Mouse (Mus musculus) adrenal gland (tissue): ENCODE measurements around the gene Clic6.

Source experiments
- intact Hi-C: fragments of 180-260 bp; cut with DNase I; formaldehyde crosslinking; loops from one replicate; pipeline ENCODE4 v1.15.1; 2025

Clic6 gene

GRCm38 (mm10) chr16:92519820-92520492, 34.4 kb downstream of the Clic6 start:
- intact Hi-C loops: no loop called here

DNA sequence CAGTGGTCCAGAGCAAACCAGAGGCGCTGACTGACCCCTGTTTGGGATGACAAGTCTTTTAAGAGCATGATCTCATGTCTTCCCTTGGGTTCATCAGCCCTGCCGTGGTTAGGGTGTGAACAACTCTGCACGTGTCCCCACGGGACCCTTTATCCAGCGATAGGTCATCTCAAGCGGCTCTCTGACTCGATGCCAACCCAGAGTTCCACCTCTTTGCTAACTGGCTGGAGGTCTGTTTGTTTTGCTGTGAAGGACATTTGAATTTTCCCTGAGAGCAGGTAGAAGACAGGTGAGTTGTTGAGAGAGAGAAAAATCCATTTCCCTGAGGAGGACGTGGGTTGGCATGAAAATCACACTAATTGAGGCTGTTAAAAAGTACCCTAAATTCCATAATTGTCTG, 37.8 kb downstream of the Clic6 start:
- intact Hi-C loops: no loop called here

DNA sequence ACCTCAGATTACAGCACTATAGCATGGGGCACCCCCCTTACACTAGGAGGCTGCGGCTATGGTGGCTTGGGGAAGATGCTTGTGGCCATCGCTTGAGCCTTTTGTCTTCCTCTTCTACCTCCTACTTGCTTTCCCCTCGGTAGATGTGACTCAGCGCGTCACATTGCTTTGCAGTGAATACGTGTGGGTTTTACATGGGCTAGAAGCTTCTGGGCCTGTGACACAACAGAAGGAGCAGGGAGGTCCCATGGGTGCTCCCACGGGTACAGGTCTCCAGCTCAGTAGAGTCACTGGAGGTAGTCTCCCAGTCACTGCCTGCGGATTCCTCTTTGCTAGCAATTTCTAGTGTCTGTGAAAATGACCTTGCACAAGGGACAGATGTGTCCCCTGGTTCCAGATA, 39.1 kb downstream of the Clic6 start:
- intact Hi-C loops: no loop called here

- intact Hi-C loops: no loop called here
Observed at GRCm38 (mm10) chr16:92525919-92526318, 40.4 kb downstream of the Clic6 start.

DNA sequence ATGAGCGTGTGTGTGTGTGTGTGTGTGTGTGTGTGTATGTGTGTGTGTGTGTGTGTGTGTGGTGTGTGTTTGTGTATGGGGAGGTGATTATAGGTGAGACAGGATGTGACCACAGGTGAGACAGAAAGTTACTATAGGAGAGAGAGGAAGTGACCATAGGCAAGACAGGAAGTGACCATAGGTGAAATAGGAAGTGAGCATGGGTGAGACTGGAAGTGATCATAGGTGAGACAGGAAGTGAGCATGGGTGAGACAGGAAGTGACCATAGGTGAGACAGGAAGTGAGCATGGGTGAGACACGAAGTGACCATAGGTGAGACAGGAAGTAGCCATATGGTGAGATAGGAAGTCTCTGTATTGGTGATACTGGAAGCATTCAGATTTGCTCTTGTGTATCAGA, 49.7 kb downstream of the Clic6 start:
- intact Hi-C loops: no loop called here

DNA sequence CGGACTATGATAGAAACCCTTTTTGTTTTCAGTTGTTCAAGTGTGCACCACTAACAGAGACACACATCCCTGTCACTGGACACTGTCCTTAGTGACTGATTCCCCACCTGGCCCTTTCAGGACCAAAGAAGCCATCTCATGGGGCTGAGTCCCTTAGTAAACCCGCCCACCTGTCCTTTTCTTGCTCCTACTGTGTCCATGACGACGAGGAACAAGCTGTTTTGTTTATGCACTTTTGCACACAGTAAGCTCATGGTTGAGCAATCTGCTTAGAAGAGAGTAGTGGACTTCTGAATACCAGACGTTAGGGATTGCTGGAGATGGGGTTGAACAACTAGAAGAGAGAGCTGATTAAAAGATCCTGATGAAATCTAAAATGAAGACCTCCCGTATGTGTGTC, 52.8 kb downstream of the Clic6 start:
- intact Hi-C loops: no loop called here

- intact Hi-C loops: loop anchor here (2.0 to 5.0 kb wide), 2 partner anchors 749 to 998 kb away; no protein-coding TSS in a partner anchor
Observed at GRCm38 (mm10) chr16:92544264-92544663, 58.7 kb downstream of the Clic6 start.

DNA sequence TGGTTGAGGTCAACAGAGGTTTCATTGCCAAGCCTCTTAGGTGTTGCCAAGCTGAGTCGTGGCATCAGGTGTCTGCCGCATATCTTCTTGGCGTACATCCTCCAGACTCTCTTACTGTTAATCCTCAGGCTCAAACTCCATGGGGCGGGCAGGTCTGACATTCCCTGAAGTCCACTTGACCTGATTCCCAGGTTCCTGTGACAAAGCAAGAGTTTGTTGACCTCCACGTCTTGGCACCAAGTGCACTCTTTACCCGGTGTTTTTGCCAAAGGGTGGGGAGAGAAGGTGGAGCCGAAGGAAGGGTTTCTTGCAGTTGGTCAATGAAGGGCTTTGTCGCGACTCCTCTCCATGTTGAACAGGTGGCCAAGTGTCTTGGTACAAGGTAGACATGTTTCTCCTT, 63.1 kb downstream of the Clic6 start:
- intact Hi-C loops: loop anchor here (5.0 kb wide), 1 partner anchor 904 kb away; no protein-coding TSS in a partner anchor

- intact Hi-C loops: no loop called here
Observed at GRCm38 (mm10) chr16:92551266-92552105, 66.0 kb downstream of the Clic6 start.

DNA sequence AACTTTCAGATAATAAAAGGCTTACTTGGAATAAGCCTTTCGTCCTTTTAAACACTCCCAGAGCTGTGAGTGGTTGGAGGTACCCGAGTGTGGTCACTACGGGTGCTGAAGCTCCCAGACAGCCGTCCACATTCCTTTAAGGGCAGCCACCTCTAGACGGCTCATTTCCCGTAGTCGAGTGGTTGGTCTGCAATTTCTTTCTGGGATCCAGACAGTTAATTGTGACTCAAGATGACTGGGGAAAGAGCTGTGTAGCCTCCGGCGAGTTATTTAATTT, 66.5 kb downstream of the Clic6 start:
- intact Hi-C loops: no loop called here

DNA sequence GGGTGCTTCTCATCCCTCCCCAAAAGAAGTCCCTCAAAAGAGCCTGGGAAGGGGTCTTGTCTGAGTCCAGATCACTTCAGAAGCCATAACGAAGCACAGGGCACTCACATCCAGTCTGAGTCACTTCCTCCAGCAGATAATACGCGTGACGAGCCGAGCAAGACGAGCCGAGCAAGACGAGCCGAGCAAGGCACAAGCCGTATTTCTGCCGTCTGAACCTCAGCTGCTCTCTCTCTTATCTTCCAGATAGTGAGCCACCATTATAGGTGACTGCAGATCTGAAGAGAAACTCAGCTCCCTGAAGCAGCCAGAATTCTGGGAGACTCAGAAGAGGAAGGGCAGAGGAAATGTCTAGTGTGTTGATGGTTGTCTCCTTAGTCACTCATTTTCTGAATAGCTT, 67.3 kb downstream of the Clic6 start:
- intact Hi-C loops: no loop called here

GRCm38 (mm10) chr16:92555051-92555450, 69.5 kb downstream of the Clic6 start:
- intact Hi-C loops: no loop called here

DNA sequence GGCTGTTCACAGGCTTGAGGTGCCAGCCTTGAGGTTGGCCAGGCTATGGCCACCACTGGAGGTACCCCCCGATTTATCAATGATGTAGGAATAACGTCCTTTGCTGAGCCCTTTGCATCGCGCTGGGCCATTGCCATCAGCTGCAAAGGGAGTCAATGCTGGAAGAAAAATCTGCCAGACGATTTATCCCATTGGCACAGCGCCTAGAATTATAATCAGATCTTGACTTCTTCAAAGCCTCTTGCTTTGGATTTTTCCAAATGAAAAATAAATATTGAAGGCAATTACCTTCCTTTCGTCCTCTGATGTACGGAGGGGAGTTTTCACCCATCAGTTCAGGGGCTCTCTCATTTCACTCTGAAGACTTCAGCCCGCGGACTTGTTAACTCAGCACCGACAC, 79.8 kb downstream of the Clic6 start:
- intact Hi-C loops: loop anchor here (2.0 to 5.0 kb wide), 2 partner anchors 132 to 890 kb away; no protein-coding TSS in a partner anchor

DNA sequence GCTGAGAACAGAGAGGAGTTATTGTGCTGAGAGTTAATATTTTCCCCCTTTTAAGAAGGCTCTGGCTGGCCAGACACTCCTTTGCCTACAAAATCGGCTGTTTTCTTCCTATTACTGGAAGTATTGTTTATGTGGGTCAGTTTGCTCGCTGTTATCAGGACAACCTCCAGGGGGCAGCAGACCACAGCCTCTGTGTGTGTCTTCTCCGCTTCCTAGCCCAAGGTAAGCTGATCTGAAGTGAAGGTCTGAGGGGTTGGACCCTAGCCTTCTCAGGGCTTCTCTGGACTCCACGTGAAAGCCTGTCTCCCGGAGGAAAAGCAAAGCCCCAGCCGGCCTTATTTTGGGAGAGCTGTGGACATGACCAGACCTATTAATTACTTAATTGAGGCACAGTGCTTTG, 80.2 kb downstream of the Clic6 start:
- intact Hi-C loops: loop anchor here (2.0 to 5.0 kb wide), 2 partner anchors 132 to 889 kb away; no protein-coding TSS in a partner anchor

GRCm38 (mm10) chr16:92566146-92566545, 80.6 kb downstream of the Clic6 start:
- intact Hi-C loops: loop anchor here (5.0 kb wide), 1 partner anchor 131 kb away; no protein-coding TSS in a partner anchor

DNA sequence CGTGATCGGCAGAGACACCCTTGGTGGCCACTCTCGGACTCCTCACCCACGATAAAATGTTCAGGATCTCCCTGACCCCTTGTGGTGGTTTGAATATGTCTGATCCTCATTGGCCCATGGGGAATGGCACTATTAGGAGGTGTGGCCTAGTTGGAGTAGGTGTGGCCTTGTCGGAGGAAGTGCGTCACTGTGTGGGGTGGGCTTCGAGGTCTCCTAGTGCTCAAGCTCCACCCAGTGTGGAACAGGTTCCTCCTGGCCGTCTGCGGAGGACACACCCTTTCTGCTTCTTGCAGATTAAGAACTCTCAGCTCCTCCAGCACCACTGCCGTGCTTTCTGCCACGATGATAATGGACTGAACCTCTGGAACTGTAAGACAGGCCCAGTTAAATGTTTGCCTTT, 85.7 kb downstream of the Clic6 start:
- intact Hi-C loops: no loop called here

DNA sequence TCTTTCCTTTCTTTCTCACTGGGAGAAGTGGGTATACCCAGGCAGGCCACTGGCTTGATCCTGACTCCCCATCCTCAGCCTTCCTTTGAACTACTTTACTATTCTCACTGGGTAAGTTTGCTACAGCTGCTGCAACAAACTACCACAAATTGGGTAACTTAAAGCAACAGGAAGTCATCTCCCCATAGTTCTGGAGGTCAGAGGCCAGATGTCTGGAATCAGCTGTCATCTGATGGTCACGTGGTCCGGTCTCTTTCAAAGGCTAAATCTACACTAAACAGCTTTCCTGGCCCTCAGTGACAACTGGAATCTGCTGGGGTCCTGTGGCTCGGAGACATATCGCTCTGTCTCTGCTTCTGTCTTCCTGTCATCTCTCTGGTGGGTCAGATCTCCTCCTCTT, 87.7 kb downstream of the Clic6 start:
- intact Hi-C loops: no loop called here

DNA sequence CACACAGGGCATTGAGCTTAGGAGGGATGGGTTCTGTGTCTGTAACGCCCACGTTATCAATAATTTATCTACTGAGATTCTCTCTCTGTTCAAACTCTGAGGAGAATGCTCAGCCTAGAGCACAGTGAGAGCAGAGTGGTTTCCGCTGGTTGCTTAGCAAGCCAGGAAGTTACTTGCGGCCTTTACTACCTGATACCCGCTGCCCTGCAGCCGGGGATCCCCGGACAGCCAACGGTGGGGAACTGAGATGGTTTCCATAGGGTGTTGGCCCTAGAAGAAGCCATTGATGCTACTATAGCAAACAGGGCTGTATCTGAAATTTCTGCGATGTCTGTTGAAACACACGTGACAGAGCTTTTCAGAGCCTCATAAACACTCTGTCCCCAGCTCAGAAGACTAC, 90.3 kb downstream of the Clic6 start:
- intact Hi-C loops: no loop called here

DNA sequence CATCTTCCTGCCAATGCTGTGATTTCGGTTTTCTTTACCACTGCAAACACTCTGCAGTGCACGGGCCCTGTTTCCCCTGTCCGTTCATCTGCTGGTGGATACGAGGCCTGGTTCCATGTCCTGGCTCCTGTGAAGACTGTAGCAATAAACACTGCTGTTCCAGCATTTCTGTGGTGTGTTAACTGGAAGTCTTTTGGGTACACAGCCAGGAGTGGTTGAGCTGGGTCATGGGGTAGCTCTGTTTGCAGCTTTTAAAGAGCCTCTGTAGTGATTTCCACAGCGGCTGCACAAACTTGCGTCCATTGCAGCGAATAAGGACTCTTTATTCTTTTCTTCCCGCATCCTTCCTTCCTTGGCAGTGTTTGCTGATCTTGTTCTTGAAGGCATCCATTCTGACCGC, 91.8 kb downstream of the Clic6 start:
- intact Hi-C loops: no loop called here

- intact Hi-C loops: no loop called here
Observed at GRCm38 (mm10) chr16:92578915-92579653, 93.5 kb downstream of the Clic6 start.

GRCm38 (mm10) chr16:92580981-92581380, 95.4 kb downstream of the Clic6 start:
- intact Hi-C loops: no loop called here

DNA sequence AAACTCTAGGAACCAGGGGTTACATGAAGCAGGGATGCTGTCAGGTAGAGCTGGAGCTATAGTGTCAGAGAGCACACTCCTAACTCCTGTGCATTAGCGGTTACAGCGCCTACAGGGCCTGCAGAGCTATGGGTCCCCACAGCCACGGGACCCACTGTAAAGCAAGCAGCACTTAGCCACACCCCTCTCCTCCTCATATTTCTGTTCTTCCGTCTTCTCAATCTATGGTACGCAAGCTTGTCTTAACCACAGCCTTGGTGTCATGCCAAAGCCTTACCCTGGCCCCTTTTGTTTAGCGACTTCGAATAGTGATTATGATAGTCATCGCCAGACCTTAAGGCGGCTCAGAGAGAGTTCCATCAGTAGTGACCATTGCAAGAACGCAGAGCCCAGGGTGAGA, 96.2 kb downstream of the Clic6 start:
- intact Hi-C loops: no loop called here
